Mouse (Mus musculus) liver, postnatal 0 days (tissue): Measurements from ENCODE around the gene Chst3.

Experiments
- CTCF ChIP-seq: sonication (generic); IDR thresholded peaks from 2 replicates; pipeline ENCODE4 v1.5.1; 2016; ENCODE audit warnings: antibody characterized with exemption, low read depth
- EP300 ChIP-seq: IDR thresholded peaks from 2 replicates; pipeline ENCODE4 v1.6.1; 2016; ENCODE audit warnings: antibody characterized with exemption, low read depth, mild to moderate bottlenecking

GRCm38 (mm10) chr10:60141656-60142160 is 77.4 kb downstream of the Chst3 start:
- TF ChIP-seq CTCF (no peak), EP300 (no peak)
